Mouse (Mus musculus): ENCODE results near the gene Prkcz.

DNA sequence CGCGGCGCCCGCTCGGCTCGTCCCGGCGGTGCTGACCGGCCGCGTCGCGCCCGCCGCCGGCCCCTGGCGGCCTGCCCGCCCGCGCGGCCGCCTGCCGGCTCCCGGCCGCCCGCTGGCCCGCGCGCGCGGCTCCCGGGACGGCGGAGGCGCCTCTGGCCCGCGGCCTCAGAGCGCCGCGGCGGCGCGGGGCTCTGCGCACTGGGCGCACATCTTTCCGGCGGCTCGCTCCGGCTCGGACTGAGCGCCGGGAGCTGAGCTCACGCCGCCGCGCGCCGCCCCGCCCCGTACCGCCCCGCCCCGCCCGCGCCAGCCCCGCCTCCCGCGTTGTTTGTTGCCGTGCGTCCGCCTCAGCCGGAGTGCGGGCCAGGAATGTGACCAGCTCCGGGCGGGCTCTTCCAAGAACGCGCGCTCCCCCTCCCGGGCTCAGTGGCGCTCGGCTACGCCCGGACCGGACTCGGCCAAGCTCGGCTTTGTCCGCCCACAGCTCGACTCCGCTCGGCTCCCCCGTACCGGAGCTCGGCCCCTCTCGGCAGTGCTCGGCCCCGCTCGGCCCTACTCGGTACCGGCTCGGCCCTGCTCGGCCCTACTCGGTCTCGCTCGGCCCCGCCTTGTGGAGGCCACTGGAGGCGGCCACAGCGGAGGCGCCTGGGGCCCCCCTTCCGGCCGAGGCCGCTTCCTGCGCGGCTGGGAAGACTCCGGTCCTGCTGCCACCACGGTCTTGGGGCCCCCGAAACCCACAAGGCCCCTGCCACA lies 138.1 kb downstream of the Prkcz start:
- peak; percentile 56 for TF ChIP-seq CTCF (IDR thresholded peaks at IDR 0.05; ENCODE audit: low read depth)
- no peak for TF ChIP-seq EP300 (optimal IDR thresholded peaks at IDR 0.05)
